Mouse (Mus musculus) embryonic facial prominence, embryonic 12.5 days (tissue): ENCODE results near the gene Pdia6. TPM values are rescaled to one million over a fixed set of nuclear protein-coding genes. Genes with fewer than 3 reads are reported as not detected.

Experiments used
- ATAC-seq: fragments of 200-750 bp; cut with Nextera tagmentation; 2 replicates; pipeline ENCODE4 v1.8.0; 2017; ENCODE audit not compliant: insufficient number of reproducible peaks, insufficient read depth, low FRiP score, low TSS enrichment
- H3K27ac ChIP-seq: fragments of 300-500 bp; sonication (generic); 2 replicates; pipeline ENCODE4 v1.5.1; 2016; ENCODE audit warnings: mild to moderate bottlenecking
- H3K27me3 ChIP-seq: fragments of 300-500 bp; sonication (generic); 2 replicates; pipeline ENCODE4 v1.6.1; 2016; ENCODE audit warnings: mild to moderate bottlenecking, moderate library complexity
- H3K36me3 ChIP-seq: fragments of 300-500 bp; sonication (generic); 2 replicates; pipeline ENCODE4 v1.6.1; 2016; ENCODE audit warnings: mild to moderate bottlenecking
- H3K4me1 ChIP-seq: fragments of 300-500 bp; sonication (generic); 2 replicates; pipeline ENCODE4 v1.6.1; 2016
- H3K4me2 ChIP-seq: fragments of 300-500 bp; sonication (generic); replicated peaks from 2 replicates; pipeline ENCODE4 v1.6.1; 2016; ENCODE audit warnings: mild to moderate bottlenecking, moderate library complexity
- H3K4me3 ChIP-seq: fragments of 300-500 bp; sonication (generic); 2 replicates; pipeline ENCODE4 v1.5.1; 2016; ENCODE audit warnings: mild to moderate bottlenecking
- H3K9ac ChIP-seq: fragments of 300-500 bp; sonication (generic); 2 replicates; pipeline ENCODE4 v1.6.1; 2016; ENCODE audit warnings: mild to moderate bottlenecking, moderate library complexity
- H3K9me3 ChIP-seq: fragments of 300-500 bp; sonication (generic); 2 replicates; pipeline ENCODE4 v1.6.1; 2016; ENCODE audit warnings: mild to moderate bottlenecking, moderate library complexity
- WGBS: fragments of 180-500 bp; shearing (Covaris S2); methylation state at CpG from one replicate; pipeline ENCODE4 v1.1.7; 2016; 5-methylcytosine and 5-hydroxymethylcytosine counted together
- polyA plus RNA-seq: library from polyadenylated mRNA; unstranded; fragments of >200 nt; fragmentation: Nextera tagmentation; extraction: Ambion mirVana; gene quantifications from 2 replicates; pipeline ENCODE4 v1.2.1, GENCODE M21; 2016

Pdia6 gene
- polyA plus RNA-seq, 1 experiment from 2014 or later = 637 TPM

- no peaks in the 10 kb centered on the region for H3K9me3 ChIP-seq
- H3K9ac ChIP-seq = no peak overlapping the region
- no peak for ATAC-seq
- no peak overlapping the region for H3K4me3 ChIP-seq
- no peaks in the 10 kb centered on the region for H3K27me3 ChIP-seq
- no peak overlapping the region for H3K4me2 ChIP-seq
- peaks cover 7% of the 10 kb centered on the region; the same call in 1 of the 2 replicates for H3K36me3 ChIP-seq
- 82% methylated on average over 2 of the region's 2 CpGs for WGBS
- peaks cover 21% of the 10 kb centered on the region for H3K4me1 ChIP-seq
- H3K27ac ChIP-seq = no peak overlapping the region
Measured at GRCm38 (mm10) chr12:17264826-17265225, 1.5 kb upstream of the Pdia6 start.

- H3K9me3 ChIP-seq = no peaks in the 10 kb centered on the region
- H3K4me1 ChIP-seq = peaks cover 21% of the 10 kb centered on the region
- H3K4me2 ChIP-seq = peak overlapping the region; percentile 83
- H3K36me3 ChIP-seq = peaks cover 25% of the 10 kb centered on the region
- H3K27ac ChIP-seq = peak overlapping the region; percentile 76
- WGBS = 0% methylated on average over 21 of the region's 21 CpGs
- H3K27me3 ChIP-seq = no peaks in the 10 kb centered on the region
- ATAC-seq = peak; percentile 72; the same call in 1 of the 2 replicates
- peak overlapping the region; percentile 86 for H3K9ac ChIP-seq
- peak overlapping the region; percentile 75 for H3K4me3 ChIP-seq
Measured at GRCm38 (mm10) chr12:17266673-17266990, 287 bp downstream of the Pdia6 start.

GRCm38 (mm10) chr12:17267316-17267715 lies 971 bp downstream of the Pdia6 start:
- Histone ChIP-seq H3K36me3 (peaks cover 30% of the 10 kb centered on the region), H3K4me3 (peak overlapping the region; percentile 75), H3K4me2 (peak overlapping the region; percentile 83), H3K27ac (no peak overlapping the region), H3K4me1 (peaks cover 21% of the 10 kb centered on the region), H3K9me3 (no peaks in the 10 kb centered on the region), H3K27me3 (no peaks in the 10 kb centered on the region), H3K9ac (peak overlapping the region; percentile 86)
- ATAC-seq = no peak
- 18% methylated on average over 4 of the region's 4 CpGs for WGBS

GRCm38 (mm10) chr12:17271272-17271671 lies 4.9 kb downstream of the Pdia6 start:
- H3K36me3 ChIP-seq = peaks cover 65% of the 10 kb centered on the region
- H3K4me2 ChIP-seq = no peak overlapping the region
- H3K9me3 ChIP-seq = no peaks in the 10 kb centered on the region
- H3K27ac ChIP-seq = no peak overlapping the region
- H3K4me3 ChIP-seq = no peak overlapping the region
- H3K27me3 ChIP-seq = no peaks in the 10 kb centered on the region
- no peak for ATAC-seq
- H3K4me1 ChIP-seq = peaks cover 21% of the 10 kb centered on the region
- H3K9ac ChIP-seq = no peak overlapping the region
- 81% methylated on average over 1 of the region's 1 CpGs for WGBS

GRCm38 (mm10) chr12:17273841-17274240 lies 7.5 kb downstream of the Pdia6 start:
- Histone ChIP-seq H3K4me3 (no peak overlapping the region), H3K4me1 (peaks cover 6% of the 10 kb centered on the region), H3K9ac (no peak overlapping the region), H3K27ac (no peak overlapping the region), H3K27me3 (no peaks in the 10 kb centered on the region), H3K36me3 (peaks cover 89% of the 10 kb centered on the region), H3K4me2 (no peak overlapping the region), H3K9me3 (no peaks in the 10 kb centered on the region)
- ATAC-seq = no peak
- WGBS = 82% methylated on average over 7 of the region's 7 CpGs

- H3K9me3 ChIP-seq = no peaks in the 10 kb centered on the region
- no peak overlapping the region for H3K4me2 ChIP-seq
- WGBS = 78% methylated on average over 4 of the region's 4 CpGs
- no peak for ATAC-seq
- no peak overlapping the region for H3K27ac ChIP-seq
- H3K4me3 ChIP-seq = no peak overlapping the region
- H3K4me1 ChIP-seq = peaks cover 5% of the 10 kb centered on the region; the same call in 1 of the 2 replicates
- no peak overlapping the region for H3K9ac ChIP-seq
- no peaks in the 10 kb centered on the region for H3K27me3 ChIP-seq
- peaks cover 25% of the 10 kb centered on the region for H3K36me3 ChIP-seq
Measured at GRCm38 (mm10) chr12:17288496-17288895, 22.2 kb downstream of the Pdia6 start.

- no peaks in the 10 kb centered on the region for H3K9me3 ChIP-seq
- no peaks in the 10 kb centered on the region for H3K27me3 ChIP-seq
- H3K9ac ChIP-seq = no peak overlapping the region
- H3K36me3 ChIP-seq = peaks cover 20% of the 10 kb centered on the region
- no peak overlapping the region for H3K27ac ChIP-seq
- no peak overlapping the region for H3K4me3 ChIP-seq
- ATAC-seq = no peak
- no peak overlapping the region for H3K4me2 ChIP-seq
- H3K4me1 ChIP-seq = peaks cover 5% of the 10 kb centered on the region; the same call in 1 of the 2 replicates
- WGBS = 76% methylated on average over 2 of the region's 2 CpGs
Measured at GRCm38 (mm10) chr12:17289060-17289459, 22.7 kb downstream of the Pdia6 start.

- WGBS = 79% methylated on average over 2 of the region's 2 CpGs
- H3K4me2 ChIP-seq = no peak overlapping the region
- ATAC-seq = no peak
Measured at GRCm38 (mm10) chr12:17289913-17290312, 23.6 kb downstream of the Pdia6 start.

GRCm38 (mm10) chr12:17290569-17290968 lies 24.2 kb downstream of the Pdia6 start:
- no peak overlapping the region for H3K4me2 ChIP-seq
- peaks cover 9% of the 10 kb centered on the region for H3K36me3 ChIP-seq
- no peak overlapping the region for H3K4me3 ChIP-seq
- H3K9ac ChIP-seq = no peak overlapping the region
- ATAC-seq = no peak
- no peak overlapping the region for H3K27ac ChIP-seq
- H3K4me1 ChIP-seq = peaks cover 5% of the 10 kb centered on the region; the same call in 1 of the 2 replicates
- WGBS = 65% methylated on average over 4 of the region's 4 CpGs
- no peaks in the 10 kb centered on the region for H3K27me3 ChIP-seq
- H3K9me3 ChIP-seq = no peaks in the 10 kb centered on the region

More at GRCm38 (mm10) chr12:17289913-17290312, 23.6 kb downstream of the Pdia6 start:
- no peaks in the 10 kb centered on the region for H3K9me3 ChIP-seq
- no peak overlapping the region for H3K9ac ChIP-seq
- H3K27me3 ChIP-seq = no peaks in the 10 kb centered on the region
- H3K27ac ChIP-seq = no peak overlapping the region
- H3K36me3 ChIP-seq = peaks cover 12% of the 10 kb centered on the region
- peaks cover 5% of the 10 kb centered on the region; the same call in 1 of the 2 replicates for H3K4me1 ChIP-seq
- no peak overlapping the region for H3K4me3 ChIP-seq

- ATAC-seq = no peak
- Histone ChIP-seq H3K9me3 (no peaks in the 10 kb centered on the region), H3K4me3 (no peak overlapping the region), H3K9ac (no peak overlapping the region), H3K36me3 (no peaks in the 10 kb centered on the region), H3K27ac (no peak overlapping the region), H3K27me3 (no peaks in the 10 kb centered on the region), H3K4me2 (no peak overlapping the region), H3K4me1 (no peaks in the 10 kb centered on the region)
- 79% methylated on average over 2 of the region's 2 CpGs for WGBS
Measured at GRCm38 (mm10) chr12:17296899-17297298, 30.6 kb downstream of the Pdia6 start.

GRCm38 (mm10) chr12:17299902-17300301 lies 33.6 kb downstream of the Pdia6 start:
- no peaks in the 10 kb centered on the region for H3K27me3 ChIP-seq

GRCm38 (mm10) chr12:17305445-17305844 lies 39.1 kb downstream of the Pdia6 start:
- H3K4me2 ChIP-seq = no peak overlapping the region
- no peaks in the 10 kb centered on the region for H3K36me3 ChIP-seq
- no peak for ATAC-seq
- H3K9ac ChIP-seq = no peak overlapping the region
- no peak overlapping the region for H3K27ac ChIP-seq
- no peak overlapping the region for H3K4me3 ChIP-seq
- H3K27me3 ChIP-seq = no peaks in the 10 kb centered on the region
- 85% methylated on average over 7 of the region's 7 CpGs for WGBS
- H3K4me1 ChIP-seq = 0 out of 2 replicates have a peak, but pooled peaks cover 3% of the 10 kb centered on the region
- no peaks in the 10 kb centered on the region for H3K9me3 ChIP-seq

More at GRCm38 (mm10) chr12:17299902-17300301, 33.6 kb downstream of the Pdia6 start:
- no peak for ATAC-seq
- Histone ChIP-seq H3K27ac (no peak overlapping the region), H3K36me3 (no peaks in the 10 kb centered on the region), H3K9ac (no peak overlapping the region), H3K4me1 (no peaks in the 10 kb centered on the region), H3K4me3 (no peak overlapping the region), H3K4me2 (no peak overlapping the region), H3K9me3 (no peaks in the 10 kb centered on the region)
- 86% methylated on average over 1 of the region's 1 CpGs for WGBS
